Mouse (Mus musculus) neural tube, embryonic 14.5 days (tissue): Measurements from ENCODE around the gene Taf8. TPM values are rescaled to one million over a fixed set of nuclear protein-coding genes. Genes with fewer than 3 reads are reported as not detected.
A peak's percentile ranks its signal among the peaks of the same experiment; 100 is the strongest.

Source experiments
- ATAC-seq: fragments of 200-750 bp; cut with Nextera tagmentation; 2 replicates; pipeline ENCODE4 v1.8.0; 2017; ENCODE audit warnings: low read depth, mild to moderate bottlenecking, moderate TSS enrichment, moderate library complexity
- H3K27ac ChIP-seq: fragments of 300-500 bp; sonication (generic); 2 replicates; pipeline ENCODE4 v1.5.1; 2014; ENCODE audit warnings: low read depth, mild to moderate bottlenecking, control low read depth, low read length, moderate library complexity, mixed read lengths
- H3K27me3 ChIP-seq: fragments of 300-500 bp; sonication (generic); 2 replicates; pipeline ENCODE4 v1.6.1; 2014; ENCODE audit warnings: low read length; ENCODE audit not compliant: control insufficient read depth, insufficient read depth
- H3K36me3 ChIP-seq: fragments of 300-500 bp; sonication (generic); 2 replicates; pipeline ENCODE4 v1.6.1; 2014; ENCODE audit warnings: low read length, mixed read lengths; ENCODE audit not compliant: control insufficient read depth, insufficient read depth
- H3K4me1 ChIP-seq: fragments of 300-500 bp; sonication (generic); 2 replicates; pipeline ENCODE4 v1.6.1; 2014; ENCODE audit warnings: low read length; ENCODE audit not compliant: control insufficient read depth, insufficient read depth
- H3K4me2 ChIP-seq: fragments of 300-500 bp; sonication (generic); 2 replicates; pipeline ENCODE4 v1.6.1; 2014; ENCODE audit warnings: mild to moderate bottlenecking, low read depth, low read length, control low read depth
- H3K4me3 ChIP-seq: fragments of 300-500 bp; sonication (generic); 2 replicates; pipeline ENCODE4 v1.5.1; 2014; ENCODE audit warnings: low read depth, low read length, control low read depth, mixed read lengths
- H3K9ac ChIP-seq: fragments of 300-500 bp; sonication (generic); replicated peaks from 2 replicates; pipeline ENCODE4 v1.6.1; 2014; ENCODE audit warnings: low read depth, mild to moderate bottlenecking, control low read depth, low read length, mixed read lengths
- H3K9me3 ChIP-seq: fragments of 300-500 bp; sonication (generic); 2 replicates; pipeline ENCODE4 v1.6.1; 2016; ENCODE audit warnings: low read length; ENCODE audit not compliant: control insufficient read depth
- WGBS: fragments of 180-500 bp; shearing (Covaris S2); extraction: QIAGEN DNeasy Blood & Tissue Kit; methylation state at CpG from one replicate; pipeline ENCODE4 v1.1.7; 2014; 5-methylcytosine and 5-hydroxymethylcytosine counted together
- polyA plus RNA-seq: library from polyadenylated mRNA; unstranded; fragments of >200 nt; fragmentation: Nextera tagmentation; extraction: Ambion mirVana; gene quantifications from 2 replicates; pipeline ENCODE4 v1.2.1, GENCODE M21; 2014

The Taf8 gene
- polyA plus RNA-seq, 1 experiment from 2014 or later, result 16.4 TPM

DNA sequence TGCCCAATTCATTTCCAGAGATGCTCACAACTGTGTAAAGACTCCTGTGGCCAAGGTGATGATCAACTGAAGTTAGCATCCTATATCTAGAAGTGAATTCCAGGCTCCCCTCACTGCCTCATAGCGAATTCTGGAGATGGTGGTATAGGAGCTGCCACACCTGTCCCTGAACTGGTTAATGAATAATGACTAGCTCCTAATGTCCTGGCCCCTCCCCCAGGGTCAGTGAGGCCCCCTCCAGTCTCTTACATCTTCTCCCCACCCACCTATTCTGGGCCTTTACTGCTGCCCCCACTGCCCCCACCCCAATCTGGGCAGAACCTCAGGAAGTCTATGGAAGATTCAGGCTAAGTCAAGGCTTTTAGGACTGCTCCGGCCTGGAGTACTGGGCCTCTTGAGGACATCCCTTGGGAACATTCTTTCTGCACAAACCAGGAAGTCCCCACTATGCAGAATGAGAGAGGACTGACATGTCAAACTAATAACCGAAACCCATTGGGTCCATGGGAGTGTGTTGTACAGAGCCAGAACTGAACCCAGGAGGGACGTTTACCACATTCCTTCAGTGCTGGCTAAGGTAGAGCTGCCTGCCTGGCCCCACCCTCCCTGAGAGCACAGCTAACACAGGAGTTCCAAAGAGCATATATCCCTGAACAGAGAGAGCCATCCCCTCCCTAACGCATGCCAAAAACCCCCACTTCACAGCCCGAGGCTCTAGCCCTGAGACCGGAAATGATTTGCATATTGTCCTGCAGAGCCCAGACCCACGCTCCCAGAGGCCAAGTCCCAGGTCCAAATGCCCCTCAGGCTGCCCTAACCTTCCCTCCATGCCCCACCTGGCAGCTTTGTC, 53.3 kb downstream of the Taf8 start:
- Histone ChIP-seq H3K27me3 (no peaks in the 10 kb centered on the region), H3K27ac (no peak overlapping the region), H3K4me2 (no peak overlapping the region), H3K36me3 (no peaks in the 10 kb centered on the region), H3K9ac (no peak overlapping the region), H3K4me3 (no peak overlapping the region), H3K4me1 (no peaks in the 10 kb centered on the region), H3K9me3 (no peaks in the 10 kb centered on the region)
- 41% methylated on average over 8 of the region's 8 CpGs for WGBS
- ATAC-seq, result no peak

GRCm38 (mm10) chr17:47446561-47446960, 55.5 kb downstream of the Taf8 start:
- no peaks in the 10 kb centered on the region for H3K4me1 ChIP-seq
- no peak overlapping the region for H3K27ac ChIP-seq
- no peak for ATAC-seq
- no peak overlapping the region for H3K4me2 ChIP-seq
- no peaks in the 10 kb centered on the region for H3K9me3 ChIP-seq
- WGBS, result 91% methylated on average over 11 of the region's 11 CpGs
- no peaks in the 10 kb centered on the region for H3K27me3 ChIP-seq
- no peaks in the 10 kb centered on the region for H3K36me3 ChIP-seq
- no peak overlapping the region for H3K9ac ChIP-seq
- H3K4me3 ChIP-seq, result no peak overlapping the region

- H3K4me2 ChIP-seq, result no peak overlapping the region
- H3K36me3 ChIP-seq, result no peaks in the 10 kb centered on the region
- H3K4me1 ChIP-seq, result no peaks in the 10 kb centered on the region
- ATAC-seq, result no peak
- H3K9ac ChIP-seq, result no peak overlapping the region
- no peaks in the 10 kb centered on the region for H3K27me3 ChIP-seq
- H3K27ac ChIP-seq, result no peak overlapping the region
- H3K9me3 ChIP-seq, result no peaks in the 10 kb centered on the region
- H3K4me3 ChIP-seq, result no peak overlapping the region
- WGBS, result 82% methylated on average over 9 of the region's 9 CpGs
Observed at GRCm38 (mm10) chr17:47446025-47446424, 56.1 kb downstream of the Taf8 start.

DNA sequence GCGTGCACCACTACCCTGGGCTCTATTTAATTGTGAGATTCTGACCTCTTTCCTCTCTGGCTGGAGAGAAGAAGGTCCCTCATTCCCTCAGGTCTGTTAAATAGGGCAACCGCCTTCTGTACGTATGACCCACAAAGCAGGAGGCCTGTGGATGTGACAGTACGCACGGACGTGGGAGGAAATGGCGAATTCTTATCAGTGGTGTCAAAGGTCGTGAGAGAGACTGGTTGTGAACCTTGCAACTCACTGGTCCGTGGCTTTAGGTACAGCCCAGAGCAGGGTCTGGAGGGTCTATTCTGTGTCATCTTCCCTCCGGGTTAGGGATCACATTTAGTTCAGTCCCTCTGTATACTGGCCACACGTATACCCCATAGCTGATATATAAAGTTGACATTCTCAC, 56.6 kb downstream of the Taf8 start:
- Histone ChIP-seq H3K4me3 (no peak overlapping the region), H3K9ac (no peak overlapping the region), H3K36me3 (no peaks in the 10 kb centered on the region), H3K4me2 (no peak overlapping the region), H3K27me3 (no peaks in the 10 kb centered on the region), H3K4me1 (no peaks in the 10 kb centered on the region), H3K27ac (no peak overlapping the region), H3K9me3 (no peaks in the 10 kb centered on the region)
- WGBS, result 88% methylated on average over 11 of the region's 11 CpGs
- no peak for ATAC-seq

- Histone ChIP-seq H3K4me3 (no peak overlapping the region), H3K9ac (no peak overlapping the region), H3K4me1 (no peaks in the 10 kb centered on the region), H3K27ac (no peak overlapping the region), H3K36me3 (no peaks in the 10 kb centered on the region), H3K4me2 (no peak overlapping the region), H3K27me3 (no peaks in the 10 kb centered on the region), H3K9me3 (no peaks in the 10 kb centered on the region)
- no peak for ATAC-seq
- 74% methylated on average over 6 of the region's 6 CpGs for WGBS
Observed at GRCm38 (mm10) chr17:47444113-47444512, 58.0 kb downstream of the Taf8 start.

DNA sequence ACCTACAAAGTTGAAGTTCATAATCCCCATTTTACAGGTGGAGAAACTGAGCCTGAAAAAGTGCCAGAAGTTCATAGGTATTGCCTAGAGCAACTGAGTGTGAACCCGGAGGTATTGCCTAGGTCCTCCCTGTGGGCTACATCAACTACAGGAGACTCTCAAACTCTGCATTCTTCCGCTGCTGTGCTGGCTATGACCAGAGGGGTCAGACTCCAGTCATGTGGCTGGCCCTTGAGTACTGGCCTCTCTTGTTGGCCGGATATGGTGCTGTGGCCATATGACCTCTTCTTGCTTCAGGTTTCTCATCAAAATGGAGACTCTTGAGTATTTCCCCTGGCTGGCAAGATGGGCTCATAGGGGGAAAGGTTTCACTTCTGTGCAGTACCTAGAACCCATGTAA, 59.8 kb downstream of the Taf8 start:
- WGBS, result 86% methylated on average over 3 of the region's 3 CpGs
- H3K4me1 ChIP-seq, result no peaks in the 10 kb centered on the region
- H3K9me3 ChIP-seq, result no peaks in the 10 kb centered on the region
- no peaks in the 10 kb centered on the region for H3K36me3 ChIP-seq
- no peak overlapping the region for H3K27ac ChIP-seq
- no peak overlapping the region for H3K9ac ChIP-seq
- H3K4me3 ChIP-seq, result no peak overlapping the region
- H3K4me2 ChIP-seq, result no peak overlapping the region
- peaks cover 6% of the 10 kb centered on the region for H3K27me3 ChIP-seq
- ATAC-seq, result no peak

GRCm38 (mm10) chr17:47441296-47442051, 60.6 kb downstream of the Taf8 start:
- H3K9ac ChIP-seq, result no peak overlapping the region

DNA sequence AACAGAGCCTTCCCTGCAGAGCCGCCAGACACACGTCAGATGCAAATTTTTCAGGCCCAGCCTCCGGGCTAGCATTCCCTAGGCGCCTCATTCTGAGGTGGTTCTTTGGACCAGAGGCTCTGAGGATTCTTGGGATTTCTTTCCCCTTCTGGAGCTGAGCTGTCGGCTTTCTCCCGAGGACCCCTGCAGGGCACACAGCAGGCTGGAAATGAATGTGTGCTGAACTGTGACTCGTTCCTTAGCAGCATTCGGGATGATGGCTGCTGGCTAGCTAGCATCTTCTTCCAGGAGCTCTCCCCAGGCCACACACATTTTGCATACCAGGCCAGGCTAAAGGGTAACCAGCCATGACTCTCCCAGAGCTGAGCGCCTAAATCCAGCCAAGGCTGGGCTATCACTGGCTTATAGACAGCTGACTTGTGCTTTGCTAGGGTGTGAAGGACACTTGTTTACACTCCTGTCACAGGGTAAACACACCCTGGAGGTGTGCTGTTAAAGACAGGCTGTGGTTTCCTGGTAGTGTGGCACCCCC, 61.7 kb downstream of the Taf8 start:
- 3% methylated on average over 9 of the region's 9 CpGs for WGBS

More at GRCm38 (mm10) chr17:47441296-47442051, 60.6 kb downstream of the Taf8 start:
- H3K36me3 ChIP-seq, result no peaks in the 10 kb centered on the region
- no peaks in the 10 kb centered on the region for H3K9me3 ChIP-seq
- peaks cover 14% of the 10 kb centered on the region for H3K27me3 ChIP-seq
- 79% methylated on average over 19 of the region's 19 CpGs for WGBS
- ATAC-seq, result no peak
- no peak overlapping the region for H3K27ac ChIP-seq
- no peak overlapping the region for H3K4me2 ChIP-seq
- H3K4me3 ChIP-seq, result no peak overlapping the region
- no peaks in the 10 kb centered on the region for H3K4me1 ChIP-seq

More for the DNA sequence above, 61.7 kb downstream of the Taf8 start:
- H3K36me3 ChIP-seq, result no peaks in the 10 kb centered on the region
- H3K27me3 ChIP-seq, result peaks cover 19% of the 10 kb centered on the region
- no peaks in the 10 kb centered on the region for H3K9me3 ChIP-seq
- no peak overlapping the region for H3K4me3 ChIP-seq
- 0 out of 2 replicates have a peak overlapping the region, but pooled peaks have one; percentile 10 for H3K27ac ChIP-seq
- no peak overlapping the region for H3K4me2 ChIP-seq
- H3K4me1 ChIP-seq, result no peaks in the 10 kb centered on the region
- peak; percentile 65; the same call in 1 of the 2 replicates for ATAC-seq
- H3K9ac ChIP-seq, result 0 out of 2 replicates have a peak overlapping the region, but pooled peaks have one; percentile 0
